21 mouse cellular contexts compared by ENCODE assay signal in genomic region chr2:153397790-153398515, GRCm38 (mm10).
"Had no signal": no experiment of that assay in that cellular context is flagged by ENCODE, and none has a peak within 500 bp of the region (broad histone marks: within the 10 kb centered on the region; RNA-seq: fewer than 3 reads in every experiment).

No protein-coding gene starts in this region.

- ATAC-seq: liver, embryonic 12.5 days; midbrain, embryonic 15.5 days had no signal

- H3K9me3 ChIP-seq: limb, embryonic 10.5 days; liver, embryonic 15.5 days; midbrain, embryonic 12.5 days; midbrain, embryonic 15.5 days; neural tube, embryonic 12.5 days; neural tube, embryonic 15.5 days had no signal

- H3K27me3 ChIP-seq: limb, embryonic 13.5 days; liver, embryonic 12.5 days; liver, embryonic 15.5 days; midbrain, embryonic 12.5 days; midbrain, embryonic 15.5 days; neural tube, embryonic 12.5 days; neural tube, embryonic 15.5 days had no signal

- H3K9ac ChIP-seq: limb, embryonic 13.5 days; liver, embryonic 12.5 days; liver, embryonic 15.5 days; midbrain, embryonic 12.5 days; midbrain, embryonic 15.5 days; neural tube, embryonic 12.5 days; neural tube, embryonic 15.5 days had no signal

- H3K4me2 ChIP-seq: limb, embryonic 13.5 days; liver, embryonic 12.5 days; liver, embryonic 15.5 days; midbrain, embryonic 12.5 days; midbrain, embryonic 15.5 days; neural tube, embryonic 12.5 days; neural tube, embryonic 15.5 days had no signal

- H3K27ac ChIP-seq: kidney, postnatal 0 days; layer of hippocampus, adult 2 months; limb, embryonic 10.5 days; limb, embryonic 13.5 days; liver, embryonic 12.5 days; liver, embryonic 15.5 days; midbrain, embryonic 12.5 days; midbrain, embryonic 15.5 days; neural tube, embryonic 12.5 days; neural tube, embryonic 15.5 days had no signal

- DNase-seq: kidney, adult 9 months; kidney, postnatal 25 days; layer of hippocampus, adult 9-11 months; liver; lung, adult 2 months; lung, postnatal 14 days; lung, postnatal 4 days; right cerebral cortex, adult 18-20 months; right cerebral cortex, postnatal 14 days; right cerebral cortex, postnatal 4 days; thymus, postnatal 25 days had no signal

- H3K4me1 ChIP-seq: limb, embryonic 10.5 days; limb, embryonic 13.5 days; liver, embryonic 12.5 days; liver, embryonic 15.5 days; midbrain, embryonic 12.5 days; midbrain, embryonic 15.5 days; neural tube, embryonic 12.5 days; neural tube, embryonic 15.5 days had no signal

- H3K4me3 ChIP-seq: layer of hippocampus, adult 2 months; limb, embryonic 10.5 days; limb, embryonic 13.5 days; liver, embryonic 12.5 days; liver, embryonic 15.5 days; midbrain, embryonic 12.5 days; midbrain, embryonic 15.5 days; neural tube, embryonic 12.5 days; neural tube, embryonic 15.5 days had no signal
